Mouse (Mus musculus) CH12F3 (cell line): ENCODE data around the gene Morn3.

Source experiments
- in situ Hi-C: fragments of 300-500 bp; cut with MboI; formaldehyde crosslinking; loops from 2 replicates; pipeline ENCODE4 v1.14.3; 2020; ENCODE audit warnings: low sequenced_read_pairs

Gene Morn3

GRCm38 (mm10) chr5:123024965-123025573, 21.7 kb downstream of the Morn3 start:
- in situ Hi-C loops: no loop called here

GRCm38 (mm10) chr5:123024312-123024711, 22.5 kb downstream of the Morn3 start:
- in situ Hi-C loops: no loop called here

- in situ Hi-C loops: no loop called here
Observed at GRCm38 (mm10) chr5:123023049-123023448, 23.8 kb downstream of the Morn3 start.

GRCm38 (mm10) chr5:123021438-123021837, 25.4 kb downstream of the Morn3 start:
- in situ Hi-C loops: no loop called here

- in situ Hi-C loops: no loop called here
Observed at GRCm38 (mm10) chr5:123020426-123020825, 26.4 kb downstream of the Morn3 start.

GRCm38 (mm10) chr5:123019336-123020016, 27.3 kb downstream of the Morn3 start:
- in situ Hi-C loops: no loop called here

GRCm38 (mm10) chr5:123017504-123017903, 29.3 kb downstream of the Morn3 start:
- in situ Hi-C loops: no loop called here

GRCm38 (mm10) chr5:123015915-123016314, 30.9 kb downstream of the Morn3 start:
- in situ Hi-C loops: no loop called here

GRCm38 (mm10) chr5:123014753-123015701, 31.8 kb downstream of the Morn3 start, which contains the start of gene Orai1:
Gene Orai1, plus strand, starts transcription at chr5:123015074.
- in situ Hi-C loops: no loop called here

GRCm38 (mm10) chr5:123013599-123014315, 33.1 kb downstream of the Morn3 start:
- in situ Hi-C loops: no loop called here

- in situ Hi-C loops: no loop called here
Observed at GRCm38 (mm10) chr5:123011705-123012104, 35.1 kb downstream of the Morn3 start.

GRCm38 (mm10) chr5:123010806-123011205, 36.0 kb downstream of the Morn3 start:
- in situ Hi-C loops: no loop called here

GRCm38 (mm10) chr5:123009873-123010272, 36.9 kb downstream of the Morn3 start:
- in situ Hi-C loops: no loop called here

GRCm38 (mm10) chr5:123008877-123009493, 37.8 kb downstream of the Morn3 start:
- in situ Hi-C loops: no loop called here

- in situ Hi-C loops: no loop called here
Observed at GRCm38 (mm10) chr5:123005716-123006592, 40.9 kb downstream of the Morn3 start.

- in situ Hi-C loops: no loop called here
Observed at GRCm38 (mm10) chr5:123000901-123001300, 45.9 kb downstream of the Morn3 start.

- in situ Hi-C loops: no loop called here
Observed at GRCm38 (mm10) chr5:122997205-122998204, 49.3 kb downstream of the Morn3 start.

GRCm38 (mm10) chr5:122994910-122995309, 51.9 kb downstream of the Morn3 start:
- in situ Hi-C loops: no loop called here
